Mouse (Mus musculus) limb, embryonic 11.5 days (tissue): ENCODE measurements around the gene Tmem125. TPM values are rescaled to one million over a fixed set of nuclear protein-coding genes. Genes with fewer than 3 reads are reported as not detected.
"Not testable (repeated sequence)": the region's sequence is repeated elsewhere in the genome, so short reads cannot be mapped to it uniquely, and the experiment has no call there.

Experiments used
- ATAC-seq: fragments of 200-750 bp; cut with Nextera tagmentation; 2 replicates; pipeline ENCODE4 v1.8.0; 2017; ENCODE audit warnings: low read depth; ENCODE audit not compliant: insufficient number of reproducible peaks, low FRiP score, low TSS enrichment
- DNase-seq: peaks from one replicate; pipeline ENCODE4 v3.0.0-alpha.2; 2015; ENCODE audit warnings: low spot score
- H3K27ac ChIP-seq: fragments of 300-500 bp; sonication (generic); replicated peaks from 2 replicates; pipeline ENCODE4 v1.5.1; 2014; ENCODE audit warnings: low read depth, mild to moderate bottlenecking, low read length
- H3K27me3 ChIP-seq: fragments of 300-500 bp; sonication (generic); 2 replicates; pipeline ENCODE4 v1.6.1; 2014; ENCODE audit warnings: mild to moderate bottlenecking, low read length, mixed read lengths; ENCODE audit not compliant: control insufficient read depth, insufficient read depth
- H3K36me3 ChIP-seq: fragments of 300-500 bp; sonication (generic); 2 replicates; pipeline ENCODE4 v1.6.1; 2014; ENCODE audit warnings: mild to moderate bottlenecking, low read length, moderate library complexity, mixed read lengths; ENCODE audit not compliant: control insufficient read depth, insufficient read depth
- H3K4me1 ChIP-seq: fragments of 300-500 bp; sonication (generic); 2 replicates; pipeline ENCODE4 v1.6.1; 2014; ENCODE audit warnings: low read length, mixed read lengths; ENCODE audit not compliant: control insufficient read depth, insufficient read depth
- H3K4me2 ChIP-seq: fragments of 300-500 bp; sonication (generic); 2 replicates; pipeline ENCODE4 v1.6.1; 2014; ENCODE audit warnings: low read depth, mild to moderate bottlenecking, moderate library complexity; ENCODE audit not compliant: severe bottlenecking
- H3K4me3 ChIP-seq: fragments of 300-500 bp; sonication (generic); 2 replicates; pipeline ENCODE4 v1.5.1; 2014; ENCODE audit warnings: low read depth, low read length
- H3K9ac ChIP-seq: fragments of 300-500 bp; sonication (generic); 2 replicates; pipeline ENCODE4 v1.6.1; 2014; ENCODE audit warnings: mild to moderate bottlenecking, low read length
- H3K9me3 ChIP-seq: fragments of 300-500 bp; sonication (generic); 2 replicates; pipeline ENCODE4 v1.6.1; 2016; ENCODE audit warnings: low read length; ENCODE audit not compliant: control insufficient read depth
- WGBS: fragments of 180-500 bp; shearing (Covaris S2); extraction: QIAGEN DNeasy Blood & Tissue Kit; methylation state at CpG from one replicate; pipeline ENCODE4 v1.1.7; 2014; 5-methylcytosine and 5-hydroxymethylcytosine counted together
- polyA plus RNA-seq: library from polyadenylated mRNA; unstranded; fragments of >200 nt; fragmentation: Nextera tagmentation; extraction: Ambion mirVana; gene quantifications from 2 replicates; pipeline ENCODE4 v1.2.1, GENCODE M21; 2014

The Tmem125 gene
- polyA plus RNA-seq, 1 experiment from 2014 or later = 0.27 TPM

DNA sequence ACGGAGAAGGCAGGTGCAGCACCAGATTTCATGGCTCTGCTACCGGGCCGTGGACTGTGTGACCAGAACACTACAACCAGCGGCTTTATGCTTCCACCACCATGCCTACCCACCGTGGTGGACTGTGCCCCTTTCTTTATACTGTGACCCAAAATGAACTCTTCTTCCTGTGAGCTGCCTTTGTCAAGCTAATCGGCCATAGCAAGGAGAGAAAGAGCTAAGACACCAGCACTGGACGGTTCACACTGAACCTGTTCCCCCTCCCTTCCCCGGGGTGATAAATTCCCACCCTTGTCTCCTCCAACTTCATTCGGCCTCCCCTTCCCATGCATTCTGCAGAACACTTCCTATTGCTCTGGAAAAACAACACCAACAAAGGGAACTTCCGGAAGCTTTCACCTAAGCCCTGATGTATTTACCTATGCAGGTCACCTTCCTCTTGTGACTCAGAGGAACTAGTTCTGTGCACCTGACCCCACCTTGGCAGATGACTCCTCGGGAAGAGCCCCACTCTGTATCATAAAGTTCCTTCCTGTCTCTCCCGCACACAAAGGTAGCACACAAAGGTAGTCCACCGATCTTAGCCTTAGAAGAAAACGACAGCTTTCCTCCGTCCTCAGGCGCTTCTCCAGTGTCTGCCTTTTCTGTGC lies 26.2 kb downstream of the Tmem125 start:
- H3K9me3 ChIP-seq = no peaks in the 10 kb centered on the region
- DNase-seq (no peak), ATAC-seq (no peak)
- WGBS = 48% methylated on average over 16 of the region's 16 CpGs
- H3K4me3 ChIP-seq = no peak overlapping the region
- no peak overlapping the region for H3K9ac ChIP-seq
- H3K4me1 ChIP-seq = peaks cover 8% of the 10 kb centered on the region; the same call in 1 of the 2 replicates
- H3K27ac ChIP-seq = no peak overlapping the region
- H3K4me2 ChIP-seq = no peak overlapping the region
- H3K36me3 ChIP-seq = no peaks in the 10 kb centered on the region
- 0 out of 2 replicates have a peak, but pooled peaks cover 3% of the 10 kb centered on the region for H3K27me3 ChIP-seq

DNA sequence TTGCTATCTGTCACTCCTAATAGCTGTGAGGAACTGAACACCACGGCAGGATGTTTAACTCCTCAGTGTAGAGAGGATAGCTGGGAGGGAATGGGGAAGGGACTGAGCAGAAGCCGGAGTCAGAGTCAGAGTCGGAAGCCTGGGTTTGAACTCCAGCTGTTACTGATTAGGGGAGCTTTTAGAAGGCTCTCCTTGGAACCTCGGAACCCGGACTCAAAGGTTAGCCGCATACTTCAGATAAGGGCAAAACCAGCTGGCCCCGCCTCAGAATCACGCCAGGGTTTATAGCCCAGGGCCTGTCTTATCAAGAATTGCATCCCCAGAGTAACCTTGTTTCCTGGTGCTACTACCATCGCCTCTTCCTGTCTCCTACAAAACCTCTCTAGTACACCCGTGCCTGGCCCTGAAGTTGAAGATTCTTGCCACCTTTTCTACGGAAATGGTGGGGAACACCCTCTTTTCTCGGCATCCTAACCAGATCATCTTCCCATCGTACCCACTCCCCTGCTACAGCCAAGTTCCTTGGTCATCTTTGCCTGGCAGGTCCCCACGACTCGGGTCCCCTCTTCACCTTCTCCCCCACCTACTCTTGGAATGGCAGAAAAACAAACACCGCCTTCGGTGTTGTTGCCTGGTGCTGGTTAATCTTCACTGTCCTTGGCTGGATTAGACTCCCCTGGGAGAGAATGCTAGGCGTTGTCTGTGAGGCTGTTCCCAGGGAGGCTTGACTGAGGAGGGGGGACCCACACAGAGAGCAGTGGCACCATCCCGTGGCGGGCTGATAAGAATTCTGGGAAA lies 26.9 kb downstream of the Tmem125 start:
- no peak overlapping the region for H3K4me3 ChIP-seq
- peaks cover 8% of the 10 kb centered on the region; the same call in 1 of the 2 replicates for H3K4me1 ChIP-seq
- no peak overlapping the region for H3K27ac ChIP-seq
- no peaks in the 10 kb centered on the region for H3K9me3 ChIP-seq
- H3K36me3 ChIP-seq = no peaks in the 10 kb centered on the region
- WGBS = 12% methylated on average over 20 of the region's 20 CpGs
- DNase-seq (peak; percentile 39), ATAC-seq (no peak)
- H3K9ac ChIP-seq = no peak overlapping the region
- H3K27me3 ChIP-seq = 0 out of 2 replicates have a peak, but pooled peaks cover 3% of the 10 kb centered on the region
- H3K4me2 ChIP-seq = no peak overlapping the region

DNA sequence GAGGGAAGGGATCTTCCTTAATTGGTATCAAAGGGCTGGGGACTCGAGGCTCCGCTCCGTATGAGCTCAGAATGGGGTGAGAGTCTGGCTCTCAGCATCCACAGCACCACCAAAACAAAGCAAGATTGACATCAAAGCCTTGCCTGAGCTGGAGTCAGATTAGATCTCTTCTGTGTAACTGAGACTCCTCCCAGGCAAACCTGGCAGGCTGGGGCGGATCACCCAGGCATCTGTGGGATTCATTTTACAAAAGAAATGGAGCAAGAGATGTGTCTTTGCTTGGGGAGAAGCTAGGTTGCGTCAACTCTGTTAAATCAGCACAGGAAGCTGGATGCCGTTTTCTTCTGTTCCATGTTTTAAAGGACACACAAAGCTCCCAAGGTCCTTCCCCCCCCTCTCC lies 34.8 kb downstream of the Tmem125 start:
- Histone ChIP-seq H3K36me3 (no peaks in the 10 kb centered on the region), H3K9ac (no peak overlapping the region), H3K9me3 (no peaks in the 10 kb centered on the region), H3K27me3 (no peaks in the 10 kb centered on the region), H3K4me1 (no peaks in the 10 kb centered on the region), H3K27ac (no peak overlapping the region), H3K4me3 (no peak overlapping the region), H3K4me2 (no peak overlapping the region)
- DNase-seq = no peak
- WGBS = 21% methylated on average over 6 of the region's 6 CpGs
- no peak for ATAC-seq

DNA sequence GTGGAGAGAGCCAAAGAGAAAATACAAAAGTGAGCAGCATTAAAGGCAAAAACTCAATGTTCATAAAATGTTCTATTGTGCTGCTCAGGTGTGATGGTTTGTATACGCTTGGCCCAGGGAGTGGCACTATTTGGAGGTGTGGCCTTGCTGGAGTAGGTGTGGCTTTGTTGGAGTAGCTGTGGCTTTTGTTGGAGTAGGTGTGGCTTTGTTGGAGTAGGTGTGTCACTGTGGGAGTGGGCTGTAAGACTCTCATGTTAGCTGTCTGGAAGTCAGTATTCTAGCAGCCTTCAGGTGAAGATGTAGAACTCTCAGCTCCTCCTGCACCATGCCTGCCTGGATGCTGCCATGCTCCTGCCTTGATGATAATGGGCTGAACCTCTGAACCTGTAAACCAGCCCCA lies 36.7 kb downstream of the Tmem125 start:
- H3K4me3 ChIP-seq, H3K4me2 ChIP-seq, H3K9ac ChIP-seq, H3K36me3 ChIP-seq, H3K9me3 ChIP-seq, H3K27me3 ChIP-seq, H3K4me1 ChIP-seq, DNase-seq, ATAC-seq, H3K27ac ChIP-seq: not testable (repeated sequence)
- WGBS = 82% methylated on average over 1 of the region's 1 CpGs

DNA sequence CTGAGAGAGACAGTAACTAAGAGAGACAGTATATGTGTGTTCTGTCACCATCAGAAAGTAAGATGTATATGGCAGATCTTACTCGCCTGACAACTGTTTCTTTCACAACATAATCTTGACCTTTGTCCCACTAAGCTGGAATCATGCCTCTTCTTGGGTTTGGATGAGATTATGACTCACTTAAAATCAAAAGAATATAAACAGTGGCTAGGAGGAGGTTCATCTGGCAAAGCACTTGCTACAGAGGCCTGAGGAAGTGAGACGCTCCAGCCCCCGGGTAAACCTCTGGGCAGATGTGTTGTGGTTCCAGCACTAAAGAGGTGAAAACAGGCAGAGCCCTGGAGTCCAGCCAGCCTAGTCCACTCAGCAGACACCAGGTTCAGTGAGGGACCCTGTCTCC lies 38.3 kb downstream of the Tmem125 start:
- Histone ChIP-seq H3K4me1 (no peaks in the 10 kb centered on the region), H3K9ac (no peak overlapping the region), H3K27me3 (no peaks in the 10 kb centered on the region), H3K27ac (no peak overlapping the region), H3K9me3 (no peaks in the 10 kb centered on the region), H3K36me3 (no peaks in the 10 kb centered on the region), H3K4me3 (no peak overlapping the region), H3K4me2 (no peak overlapping the region)
- no peak for DNase-seq
- WGBS = 82% methylated on average over 3 of the region's 3 CpGs
- ATAC-seq = no peak

DNA sequence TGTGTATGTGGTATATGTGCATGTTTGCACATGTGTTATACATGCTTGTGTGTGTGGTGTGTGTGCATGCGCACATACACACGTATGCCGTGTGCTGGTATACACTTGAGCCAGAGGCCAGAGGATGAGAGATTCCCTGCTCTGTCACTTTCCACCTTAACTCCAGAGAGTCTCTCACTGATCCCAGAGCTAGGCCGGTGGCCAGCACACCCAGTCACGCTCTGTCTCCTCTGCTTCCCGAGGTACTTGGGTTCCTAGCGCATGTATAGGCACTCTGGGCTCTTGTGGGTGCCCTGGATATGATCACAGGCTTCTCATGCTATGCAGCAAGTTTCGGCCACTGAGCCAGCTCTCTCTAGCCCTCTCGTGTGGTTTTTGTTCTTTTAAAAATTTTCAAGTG lies 43.1 kb downstream of the Tmem125 start:
- 61% methylated on average over 9 of the region's 9 CpGs for WGBS
- DNase-seq (no peak), ATAC-seq (no peak)
- Histone ChIP-seq H3K9me3 (no peaks in the 10 kb centered on the region), H3K9ac (no peak overlapping the region), H3K27ac (no peak overlapping the region), H3K27me3 (no peaks in the 10 kb centered on the region), H3K4me2 (no peak overlapping the region), H3K4me1 (no peaks in the 10 kb centered on the region), H3K4me3 (no peak overlapping the region), H3K36me3 (no peaks in the 10 kb centered on the region)

DNA sequence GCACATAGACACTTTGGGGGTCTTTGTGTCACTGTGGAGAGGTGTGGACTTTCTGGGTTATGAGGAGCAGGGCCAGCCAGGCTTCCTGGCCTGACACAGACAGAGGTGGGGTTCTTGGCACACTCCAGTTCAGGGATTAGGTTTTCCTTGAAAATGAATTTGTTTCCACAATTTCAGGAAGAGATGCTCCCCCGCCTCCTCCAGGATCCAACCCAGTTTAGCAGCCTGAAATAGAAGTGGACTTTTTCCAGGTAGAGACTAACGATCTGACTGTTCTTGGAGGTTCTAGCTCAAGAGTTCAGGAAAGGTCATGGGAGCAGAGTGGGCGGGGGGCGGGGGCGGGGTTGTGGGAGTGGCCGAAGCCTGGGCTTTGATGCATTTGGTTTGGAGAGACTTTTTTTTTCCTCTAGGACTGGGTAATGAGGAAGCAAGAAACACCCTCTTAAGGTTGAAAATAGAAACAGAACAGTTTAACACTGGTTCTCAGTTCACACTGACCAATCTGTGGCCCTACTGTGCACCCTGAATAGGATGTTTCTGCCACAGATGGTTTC lies 43.6 kb downstream of the Tmem125 start:
- no peaks in the 10 kb centered on the region for H3K9me3 ChIP-seq
- DNase-seq (no peak), ATAC-seq (no peak)
- no peaks in the 10 kb centered on the region for H3K4me1 ChIP-seq
- H3K4me3 ChIP-seq = no peak overlapping the region
- no peaks in the 10 kb centered on the region for H3K36me3 ChIP-seq
- no peaks in the 10 kb centered on the region for H3K27me3 ChIP-seq
- whole genome bisulfite sequencing = 44% methylated on average over 6 of the region's 6 CpGs
- H3K9ac ChIP-seq = no peak overlapping the region
- H3K27ac ChIP-seq = no peak overlapping the region
- no peak overlapping the region for H3K4me2 ChIP-seq
